Mouse (Mus musculus) right cerebral cortex, postnatal 36 days (tissue): ENCODE measurements around the gene U2af2.
"Not testable (repeated sequence)": the region's sequence is repeated elsewhere in the genome, so short reads cannot be mapped to it uniquely, and the experiment has no call there.

Source experiments
- DNase-seq, 2 experiments: peaks; one replicate each; pipeline ENCODE4 v3.0.0; 2022; ENCODE audit warnings: low spot score in 2 of 2, mixed read lengths in 1 of 2

Gene U2af2

DNA sequence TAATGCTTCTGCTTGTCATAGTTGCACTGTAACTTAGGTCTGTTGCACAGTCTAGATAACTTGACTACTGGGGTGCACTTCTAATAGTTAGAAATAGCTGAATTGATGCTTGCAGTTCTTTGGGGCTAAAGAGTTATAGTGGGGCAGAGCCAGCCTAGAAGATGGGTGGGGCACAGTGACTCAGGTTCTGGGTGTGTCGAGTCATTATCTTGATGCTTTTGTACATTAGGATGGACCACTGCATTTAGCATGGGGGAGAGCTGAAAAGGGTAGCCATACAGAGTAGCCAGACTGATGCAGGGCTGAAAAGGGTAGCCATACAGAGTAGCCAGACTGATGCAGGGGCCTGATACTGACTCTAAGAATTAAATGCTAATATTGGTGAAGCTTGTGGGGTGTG is 11.6 kb downstream of the U2af2 start:
- no peak for DNase-seq

GRCm38 (mm10) chr7:5074984-5075383 is 13.0 kb downstream of the U2af2 start:
- DNase-seq = no peak

DNA sequence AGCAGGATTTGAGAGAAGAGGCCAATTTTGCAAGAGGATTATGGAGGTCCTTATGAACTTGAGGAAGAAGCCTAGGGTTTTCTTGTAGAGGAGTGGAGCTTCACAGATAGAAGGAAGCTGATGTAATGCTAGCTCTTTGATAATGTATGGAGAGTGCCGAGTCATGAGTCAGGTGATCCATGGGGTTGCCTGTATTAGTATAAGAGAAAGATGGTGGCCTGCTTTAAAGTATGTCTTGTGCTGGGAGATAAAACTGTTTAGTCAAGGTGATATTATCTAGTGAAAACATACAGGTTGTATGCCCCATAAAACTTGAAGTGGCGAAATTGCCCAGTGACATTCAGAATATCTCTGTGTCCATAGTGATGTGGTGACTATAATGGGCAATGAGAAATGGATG is 15.0 kb downstream of the U2af2 start:
- DNase-seq = no peak

- not testable (repeated sequence) for DNase-seq
Observed at GRCm38 (mm10) chr7:5079365-5080009, 17.5 kb downstream of the U2af2 start.

GRCm38 (mm10) chr7:5080010-5080751 is 18.2 kb downstream of the U2af2 start, which contains the start of gene Epn1:
Gene Epn1, plus strand, starts transcription at chr7:5080235.
- peak; percentile 95 to 96 for DNase-seq

DNA sequence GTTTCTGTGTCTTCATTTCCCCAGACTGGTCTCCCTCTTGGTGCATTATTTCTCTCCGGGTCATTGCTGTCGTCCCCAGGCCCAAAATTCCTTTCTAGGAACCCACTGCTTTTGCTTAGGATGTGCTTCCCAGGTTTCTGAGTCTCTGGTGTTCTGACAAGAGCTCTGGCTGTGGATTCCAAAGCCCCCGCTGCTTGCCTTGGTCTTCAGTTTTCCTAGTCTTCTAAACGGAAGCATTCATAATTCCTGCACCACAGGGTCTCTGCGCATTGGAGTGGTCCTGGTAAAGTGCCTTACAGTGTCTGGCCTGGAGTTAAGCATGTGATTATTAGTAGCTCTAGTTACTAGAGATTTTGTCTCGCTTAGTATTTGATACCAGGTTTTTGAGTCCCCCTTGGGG is 18.9 kb downstream of the U2af2 start:
- no peak for DNase-seq

DNA sequence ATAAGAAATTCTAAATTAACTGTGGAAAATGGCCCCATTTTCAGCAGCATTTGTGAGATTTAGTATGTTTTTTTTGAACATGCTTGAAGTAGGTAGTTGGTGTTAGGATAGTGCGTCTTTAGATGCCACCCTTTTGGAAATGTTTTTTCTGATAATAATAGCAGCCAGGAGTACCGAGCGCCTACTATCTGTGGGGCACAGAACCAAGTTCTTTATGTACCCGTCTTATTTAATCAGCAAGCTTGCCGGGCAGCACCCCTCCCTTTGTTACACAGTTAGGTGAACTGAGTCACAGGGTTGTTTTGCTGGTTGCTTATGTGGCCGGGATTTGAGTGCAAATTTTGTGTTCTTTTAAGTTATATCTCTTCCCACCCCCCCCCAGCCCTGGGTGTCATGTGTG is 19.3 kb downstream of the U2af2 start:
- DNase-seq = no peak

DNA sequence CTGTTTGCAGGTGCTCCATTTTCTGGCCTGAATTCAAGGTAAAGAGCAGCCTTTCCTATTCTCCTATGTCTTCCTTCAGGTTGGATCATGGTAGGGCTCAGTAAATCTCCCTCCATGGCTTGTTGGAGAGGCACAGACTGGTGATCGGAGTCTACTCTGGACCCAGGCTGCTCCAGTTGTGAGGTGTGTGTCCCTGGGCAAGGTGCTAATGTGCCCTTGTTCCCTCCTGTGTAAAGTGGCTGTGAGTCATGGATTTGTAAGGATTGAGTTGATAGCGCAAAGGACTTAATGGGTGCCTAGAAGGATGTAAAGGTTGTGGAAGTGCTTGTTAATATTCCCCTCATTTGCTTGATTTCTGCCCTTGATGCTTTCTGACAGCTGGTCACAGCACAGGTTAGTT is 20.0 kb downstream of the U2af2 start:
- no peak for DNase-seq

- no peak for DNase-seq
Observed at GRCm38 (mm10) chr7:5083325-5084105, 21.6 kb downstream of the U2af2 start.

DNA sequence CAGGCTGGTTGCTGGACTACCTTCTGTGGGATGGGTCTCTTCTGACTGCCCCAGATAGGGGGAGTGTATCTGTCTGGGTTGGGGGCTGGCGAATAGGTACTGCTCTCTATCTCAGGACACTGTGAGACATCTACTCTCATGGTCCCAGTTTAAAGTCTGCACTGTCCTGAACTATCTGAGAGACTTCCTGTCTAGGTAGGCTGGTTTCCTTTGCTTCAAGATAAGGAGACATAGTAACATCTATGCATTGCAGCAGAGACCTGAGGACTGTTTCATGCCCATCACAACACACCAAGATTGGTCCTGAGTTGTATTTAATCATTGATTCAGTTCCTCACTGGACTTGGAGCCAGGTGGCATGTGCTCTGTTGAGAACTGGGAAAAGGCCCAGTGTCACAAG is 23.6 kb downstream of the U2af2 start:
- no peak for DNase-seq

- DNase-seq = no peak
Observed at GRCm38 (mm10) chr7:5086921-5087440, 25.0 kb downstream of the U2af2 start.

GRCm38 (mm10) chr7:5087886-5088285 is 25.9 kb downstream of the U2af2 start:
- DNase-seq = no peak

- peak; percentile 53 to 73 for DNase-seq
Observed at GRCm38 (mm10) chr7:5089853-5090252, 27.9 kb downstream of the U2af2 start.

DNA sequence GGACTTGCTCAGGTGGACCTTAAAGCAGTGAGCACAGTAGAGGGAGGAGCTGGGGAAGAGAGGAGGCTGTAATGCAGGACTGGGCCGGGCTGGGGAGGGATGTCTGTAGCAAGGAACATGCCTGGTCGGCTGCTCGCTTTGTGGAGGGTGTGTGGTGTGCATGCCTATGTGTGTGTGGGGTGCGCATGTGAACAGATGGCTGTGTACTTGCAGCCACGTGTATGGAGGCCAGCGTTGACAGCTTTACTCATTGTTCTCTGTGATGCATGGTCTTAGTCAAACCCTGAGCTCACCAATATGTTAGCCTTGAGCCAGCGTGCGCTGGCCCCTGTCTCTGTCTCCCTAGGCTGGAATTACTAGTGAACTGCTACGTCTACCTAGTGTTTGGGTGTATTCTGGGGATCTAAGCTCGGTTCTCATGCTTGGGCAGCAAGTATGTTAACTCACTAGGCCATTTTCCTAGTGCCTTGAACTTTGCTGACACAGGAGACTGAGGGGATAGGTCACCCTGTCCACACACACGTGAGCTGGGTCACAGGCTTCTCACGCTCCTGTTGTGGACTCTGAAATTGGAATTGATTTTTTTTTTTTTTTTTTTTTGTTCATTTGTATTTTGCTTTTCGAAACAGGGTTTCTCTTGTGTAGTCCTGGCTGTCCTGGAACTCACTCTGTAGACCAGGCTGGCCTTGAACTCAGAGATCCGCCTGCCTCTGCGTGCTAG is 29.2 kb downstream of the U2af2 start:
- peak; percentile 49 to 69 for DNase-seq

DNA sequence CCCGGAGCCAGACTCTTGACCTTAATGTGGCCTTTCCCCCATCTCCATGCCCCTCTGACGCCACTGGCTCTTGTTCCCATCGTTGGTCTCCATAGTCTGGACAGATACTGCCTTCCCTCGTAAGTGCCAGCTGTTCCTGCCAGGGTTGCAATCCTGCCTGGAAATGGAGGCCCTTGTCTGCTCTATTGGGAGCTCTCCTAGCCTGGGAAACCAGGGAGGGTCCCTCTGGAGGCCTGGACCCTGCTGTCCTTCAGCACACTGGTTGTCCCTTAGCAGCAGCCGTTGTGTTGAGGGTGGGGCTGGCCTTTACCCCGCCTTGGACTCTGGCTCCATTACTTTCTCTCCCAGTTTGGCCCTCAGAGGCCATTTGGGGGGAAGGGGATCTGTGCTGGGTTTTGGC is 30.4 kb downstream of the U2af2 start:
- DNase-seq = no peak

DNA sequence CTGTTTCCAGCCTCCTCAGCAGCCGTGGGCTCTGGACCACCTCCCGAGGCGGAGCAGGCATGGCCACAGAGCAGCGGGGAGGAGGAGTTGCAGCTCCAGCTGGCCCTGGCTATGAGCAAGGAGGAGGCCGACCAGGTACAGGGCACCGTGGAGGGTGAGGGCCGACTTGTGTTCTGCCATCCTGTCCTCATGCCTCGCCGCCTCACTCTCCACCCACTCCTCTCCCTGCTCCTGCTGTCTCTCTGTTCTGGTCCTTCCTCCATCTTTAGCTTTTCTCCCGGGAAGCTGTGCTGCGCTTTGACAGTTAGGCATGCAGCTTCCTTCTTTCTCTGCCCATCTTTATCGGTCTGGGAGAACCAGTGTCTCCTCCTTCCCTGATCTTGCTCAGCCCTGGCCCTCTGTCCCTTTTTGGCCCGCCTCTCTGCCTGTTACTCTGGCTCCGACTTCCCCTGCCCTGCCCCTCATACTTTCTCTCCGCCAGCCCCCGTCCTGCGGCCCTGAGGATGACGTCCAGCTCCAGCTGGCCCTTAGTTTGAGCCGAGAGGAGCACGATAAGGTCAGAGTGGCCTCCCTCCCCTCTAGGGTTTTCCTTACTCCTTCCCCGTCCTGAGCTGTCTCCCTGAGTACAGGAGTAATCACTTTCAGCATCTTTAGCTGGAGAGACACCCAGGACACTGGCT is 31.0 kb downstream of the U2af2 start:
- DNase-seq = peak in 1 of 2 experiments; percentile 45

GRCm38 (mm10) chr7:5098769-5099168 is 36.8 kb downstream of the U2af2 start:
- no peak for DNase-seq

DNA sequence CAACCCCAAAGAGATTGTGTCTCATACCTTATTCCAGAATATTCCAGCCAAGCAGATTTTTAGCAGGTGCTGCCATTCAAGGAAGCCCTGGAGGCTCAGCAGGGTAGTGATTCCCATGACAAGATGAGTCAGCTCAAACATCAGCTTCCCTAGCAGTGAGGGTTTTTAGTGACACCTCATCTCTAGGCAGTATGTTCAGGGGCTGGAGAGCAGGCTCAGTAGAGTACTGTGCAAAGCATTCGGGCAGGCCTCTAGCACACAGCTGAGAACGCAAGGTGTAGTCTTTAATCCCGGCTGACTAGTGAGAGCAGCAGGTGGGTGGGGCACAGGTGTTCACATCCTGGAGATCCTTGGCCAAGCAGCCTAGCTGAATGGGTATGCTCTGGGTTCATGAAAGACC is 37.9 kb downstream of the U2af2 start:
- no peak for DNase-seq

DNA sequence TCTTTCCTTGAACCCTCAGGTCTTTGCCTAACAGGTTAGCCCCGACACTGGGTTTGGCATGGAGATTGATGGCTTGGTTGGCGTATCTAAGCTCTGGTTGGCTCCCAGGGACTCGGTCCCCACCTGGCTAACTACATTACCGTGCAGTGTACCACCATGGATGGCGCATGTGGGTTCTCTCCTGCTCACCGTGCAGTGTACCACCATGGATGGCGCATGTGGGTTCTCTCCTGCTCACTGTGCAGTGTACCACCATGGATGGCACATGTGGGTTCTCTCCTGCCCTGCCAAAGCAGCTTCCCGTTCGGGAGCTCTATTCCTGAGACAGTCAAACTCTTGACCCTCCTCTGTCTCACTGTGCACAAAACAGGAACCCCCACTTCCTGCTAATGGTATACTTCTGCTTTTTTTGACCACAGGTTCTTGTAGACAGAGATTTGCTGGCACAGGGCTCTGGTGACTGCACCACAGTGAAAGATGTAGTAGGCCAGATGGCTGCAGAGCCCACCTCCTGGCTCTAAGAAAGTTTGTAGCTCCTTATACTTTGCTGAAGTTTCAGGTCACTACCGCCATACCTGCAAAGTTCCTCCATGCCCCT is 39.2 kb downstream of the U2af2 start:
- no peak for DNase-seq

DNA sequence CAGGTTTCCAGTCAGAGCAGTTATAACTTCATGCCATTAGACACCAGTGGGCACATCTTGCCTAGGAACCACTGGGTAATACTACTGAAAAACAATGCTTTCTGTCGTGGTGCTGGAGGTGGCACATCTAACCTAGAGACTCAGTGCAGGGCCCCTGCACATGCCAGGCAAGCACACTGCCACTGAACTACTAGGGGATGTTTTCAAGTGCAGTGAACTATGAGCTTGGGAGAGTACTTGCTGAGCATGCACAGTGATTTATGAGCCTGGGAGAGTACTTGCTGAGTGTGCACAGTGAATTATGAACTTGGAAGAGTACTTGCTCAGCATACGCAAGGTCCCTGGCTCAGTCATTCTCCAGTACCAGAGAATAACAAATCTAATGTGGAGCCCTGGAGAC is 40.6 kb downstream of the U2af2 start:
- no peak for DNase-seq

- no peak for DNase-seq
Observed at GRCm38 (mm10) chr7:5108272-5108671, 46.3 kb downstream of the U2af2 start.
